Mouse (Mus musculus): Measurements from ENCODE around the gene Kcnt2. TPM values are rescaled to one million over a fixed set of nuclear protein-coding genes. Genes with fewer than 3 reads are reported as not detected.

Gene Kcnt2
- polyA plus RNA-seq, 1 experiment from 2014 or later: 0.63 TPM

DNA sequence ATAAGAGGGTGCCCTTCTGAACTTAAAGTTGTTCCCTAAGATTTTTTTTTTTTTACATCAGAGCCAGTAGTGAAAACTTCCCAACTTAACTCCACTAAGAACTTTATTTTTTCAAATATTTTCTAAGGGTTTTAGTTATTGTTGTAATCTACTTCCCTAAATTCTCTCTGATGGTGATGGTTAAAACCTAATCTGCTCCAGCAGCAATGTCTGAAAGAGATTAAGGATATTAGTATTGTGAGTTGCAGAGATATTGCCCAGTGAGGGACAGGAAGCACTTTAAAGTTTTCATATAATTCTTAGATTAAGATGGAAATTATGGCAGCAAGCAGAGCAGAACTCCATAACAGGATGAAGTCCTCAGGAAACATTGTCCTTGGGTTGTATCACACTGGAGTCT, 372.2 kb downstream of the Kcnt2 start:
- no peak for ATAC-seq
- TF ChIP-seq CTCF (IDR thresholded peaks at IDR 0.05; ENCODE audit: low read depth): no peak
- H3K9ac ChIP-seq (ENCODE audit: low read depth, low read length): no peak overlapping the region
- no peak overlapping the region for H3K4me2 ChIP-seq (replicated peaks; ENCODE audit: low read depth)
- H3K9me3 ChIP-seq (ENCODE audit: control insufficient read depth): no peaks in the 10 kb centered on the region
- no peaks in the 10 kb centered on the region for H3K36me3 ChIP-seq (ENCODE audit: control insufficient read depth, insufficient read depth)
- H3K4me3 ChIP-seq (ENCODE audit: low read depth, low read length): no peak overlapping the region
- H3K4me1 ChIP-seq (replicated peaks; ENCODE audit: control insufficient read depth, insufficient read depth, low read length): no peaks in the 10 kb centered on the region
- H3K27me3 ChIP-seq (replicated peaks; ENCODE audit: control insufficient read depth, insufficient read depth, low read length): no peaks in the 10 kb centered on the region
- H3K27ac ChIP-seq (ENCODE audit: low read depth, low read length): no peak overlapping the region

DNA sequence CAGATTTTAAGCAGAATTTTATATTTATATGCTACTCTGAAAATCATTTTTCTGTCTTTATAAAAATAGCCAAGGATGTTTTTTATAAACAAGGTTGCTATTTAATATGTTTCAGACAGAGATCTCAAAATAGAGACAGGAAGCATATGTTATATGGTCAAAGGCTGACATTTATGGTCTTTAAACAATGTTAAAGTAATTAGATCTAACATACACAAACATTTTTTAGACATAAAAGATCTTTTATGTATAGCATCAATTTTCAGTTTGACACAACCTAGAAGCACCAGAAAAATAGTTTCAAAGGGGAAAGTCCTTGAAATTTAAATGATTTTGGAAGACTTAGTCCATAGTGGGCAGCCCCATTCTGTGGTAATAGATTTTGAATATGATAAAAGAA, 379.0 kb downstream of the Kcnt2 start:
- Histone ChIP-seq H3K4me1 (replicated peaks; ENCODE audit: control insufficient read depth, insufficient read depth, low read length) (no peaks in the 10 kb centered on the region), H3K36me3 (ENCODE audit: control insufficient read depth, insufficient read depth) (no peaks in the 10 kb centered on the region), H3K4me3 (ENCODE audit: low read depth, low read length) (no peak overlapping the region), H3K27me3 (replicated peaks; ENCODE audit: control insufficient read depth, insufficient read depth, low read length) (no peaks in the 10 kb centered on the region), H3K9ac (ENCODE audit: low read depth, low read length) (no peak overlapping the region), H3K9me3 (ENCODE audit: control insufficient read depth) (no peaks in the 10 kb centered on the region), H3K27ac (ENCODE audit: low read depth, low read length) (no peak overlapping the region), H3K4me2 (replicated peaks; ENCODE audit: low read depth) (no peak overlapping the region)
- ATAC-seq: no peak
- TF ChIP-seq CTCF (IDR thresholded peaks at IDR 0.05; ENCODE audit: low read depth): no peak

DNA sequence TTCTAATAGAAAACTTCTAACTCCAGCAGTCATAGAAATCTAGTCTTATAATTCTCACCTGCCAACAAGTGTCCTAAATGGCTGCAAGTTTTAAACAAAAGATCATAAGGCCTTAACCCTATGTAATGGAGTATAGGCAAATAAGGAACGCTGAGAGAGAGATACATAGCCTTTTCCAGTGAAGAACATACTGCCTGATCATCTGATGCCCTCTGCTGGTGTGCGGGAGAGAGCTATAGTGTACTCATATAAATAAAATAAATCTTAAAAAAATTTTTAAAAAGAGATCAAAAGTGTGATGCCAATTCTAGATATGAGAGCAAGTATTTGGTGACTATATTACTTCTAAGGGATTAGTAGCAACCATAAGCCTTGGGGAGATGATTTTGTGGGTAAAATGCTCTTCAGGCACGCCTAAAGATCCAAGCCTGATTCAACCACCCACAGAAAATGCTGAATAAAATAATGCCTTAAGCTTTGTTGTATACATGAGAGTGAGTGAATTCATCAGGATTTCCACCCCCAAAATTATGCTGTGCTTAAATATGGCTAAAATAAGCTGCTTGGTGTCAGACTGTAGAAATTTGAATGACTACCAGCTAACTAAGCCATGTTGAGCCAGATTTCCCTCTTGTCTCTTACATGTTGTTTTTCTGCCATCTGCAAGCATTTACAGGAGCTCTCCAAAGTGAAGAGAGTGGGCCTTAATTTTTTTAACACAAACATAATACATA, 413.8 kb downstream of the Kcnt2 start:
- Histone ChIP-seq H3K27ac (ENCODE audit: low read depth, low read length) (no peak overlapping the region), H3K9me3 (ENCODE audit: control insufficient read depth) (no peaks in the 10 kb centered on the region), H3K4me3 (ENCODE audit: low read depth, low read length) (no peak overlapping the region), H3K36me3 (ENCODE audit: control insufficient read depth, insufficient read depth) (no peaks in the 10 kb centered on the region), H3K27me3 (replicated peaks; ENCODE audit: control insufficient read depth, insufficient read depth, low read length) (no peaks in the 10 kb centered on the region), H3K4me1 (replicated peaks; ENCODE audit: control insufficient read depth, insufficient read depth, low read length) (no peaks in the 10 kb centered on the region), H3K4me2 (replicated peaks; ENCODE audit: low read depth) (no peak overlapping the region), H3K9ac (ENCODE audit: low read depth, low read length) (no peak overlapping the region)
- TF ChIP-seq CTCF (IDR thresholded peaks at IDR 0.05; ENCODE audit: low read depth): peak; percentile 34; the same call in 1 of the 2 replicates
- no peak for ATAC-seq
- 67% methylated on average over 3 of the region's 3 CpGs for WGBS

- no peak overlapping the region for H3K4me3 ChIP-seq (ENCODE audit: low read depth, low read length)
- no peak overlapping the region for H3K27ac ChIP-seq (ENCODE audit: low read depth, low read length)
- H3K36me3 ChIP-seq (ENCODE audit: control insufficient read depth, insufficient read depth): no peaks in the 10 kb centered on the region
- H3K4me2 ChIP-seq (replicated peaks; ENCODE audit: low read depth): peak overlapping the region; percentile 37
- H3K27me3 ChIP-seq (replicated peaks; ENCODE audit: control insufficient read depth, insufficient read depth, low read length): no peaks in the 10 kb centered on the region
- TF ChIP-seq CTCF (IDR thresholded peaks at IDR 0.05; ENCODE audit: low read depth): no peak
- H3K9ac ChIP-seq (ENCODE audit: low read depth, low read length): no peak overlapping the region
- H3K9me3 ChIP-seq (ENCODE audit: control insufficient read depth): no peaks in the 10 kb centered on the region
- ATAC-seq: no peak
- WGBS: 37% methylated on average over 12 of the region's 12 CpGs
- H3K4me1 ChIP-seq (replicated peaks; ENCODE audit: control insufficient read depth, insufficient read depth, low read length): no peaks in the 10 kb centered on the region
These were observed 414.9 kb downstream of the Kcnt2 start for GRCm38 (mm10) chr1:140660751-140661403.

DNA sequence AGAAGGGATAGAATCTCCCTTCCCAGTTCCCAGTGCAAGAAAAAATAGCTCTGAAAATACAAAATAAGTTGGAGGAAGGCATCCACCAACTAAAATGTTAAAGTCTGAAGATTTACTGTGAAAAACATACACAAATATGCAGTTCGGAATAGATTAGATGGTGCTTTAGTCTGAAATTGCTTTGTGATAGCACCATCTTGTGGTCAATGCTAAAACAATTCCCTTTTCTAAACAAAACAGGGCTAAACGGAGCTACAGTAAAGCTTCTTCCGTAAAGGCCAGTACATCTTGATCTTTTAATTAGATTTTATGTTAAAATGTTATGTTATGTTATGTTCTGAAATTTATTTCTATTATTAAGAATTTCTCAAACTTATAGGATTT, 415.4 kb downstream of the Kcnt2 start:
- H3K9ac ChIP-seq (ENCODE audit: low read depth, low read length): no peak overlapping the region
- peak; percentile 75 for TF ChIP-seq CTCF (IDR thresholded peaks at IDR 0.05; ENCODE audit: low read depth)
- peak overlapping the region; percentile 37 for H3K4me2 ChIP-seq (replicated peaks; ENCODE audit: low read depth)
- 20% methylated on average over 3 of the region's 3 CpGs for WGBS
- ATAC-seq: no peak
- no peaks in the 10 kb centered on the region for H3K27me3 ChIP-seq (replicated peaks; ENCODE audit: control insufficient read depth, insufficient read depth, low read length)
- no peak overlapping the region for H3K27ac ChIP-seq (ENCODE audit: low read depth, low read length)
- H3K4me1 ChIP-seq (replicated peaks; ENCODE audit: control insufficient read depth, insufficient read depth, low read length): no peaks in the 10 kb centered on the region
- H3K9me3 ChIP-seq (ENCODE audit: control insufficient read depth): no peaks in the 10 kb centered on the region
- no peaks in the 10 kb centered on the region for H3K36me3 ChIP-seq (ENCODE audit: control insufficient read depth, insufficient read depth)
- H3K4me3 ChIP-seq (ENCODE audit: low read depth, low read length): no peak overlapping the region

Other genes starting within 250 kb of the Kcnt2 start
- gene Cfh, start 62.4 kb upstream of the Kcnt2 start, polyA plus RNA-seq (2015; fragmentation: Nextera tagmentation; extraction: Ambion mirVana): 2.8 and 3.1 TPM in 2 replicates

Measured in intestine, postnatal 0 days (tissue).